Mouse (Mus musculus) left cerebral cortex, adult 18-20 months (tissue): ENCODE data around the gene Tmem165. TPM values are rescaled to one million over a fixed set of nuclear protein-coding genes. Genes with fewer than 3 reads are reported as not detected.

ENCODE experiments used
- DNase-seq, 2 experiments: peaks; one replicate each; pipeline ENCODE4 v3.0.0; 2021 to 2022; ENCODE audit warnings: low spot score in 2 of 2, mixed read lengths in 1 of 2
- long read RNA-seq, 2 experiments: library from polyadenylated mRNA; stranded (forward); transcript quantifications; one replicate each; pipeline ENCODE4 v2.0.0; 2021
- total RNA-seq, 2 experiments: library from RNA; stranded (reverse); gene quantifications; 2 replicates each; pipeline ENCODE4 v1.2.3; 2021

The Tmem165 gene
- 10 to 100 TPM; 32.5 to 35.3 TPM for total RNA-seq
- long read RNA-seq, experiment 1, transcript Tmem165-201 (6 exons, 1,897 nt) = major isoform, 79 of 82 reads
- long read RNA-seq, experiment 1, partial matches to known transcripts = 1 of 82 reads
- long read RNA-seq, experiment 1, other reads (novel, unspliced or antisense) = 1 of 82 reads
- long read RNA-seq, experiment 2, transcript Tmem165-201 (6 exons, 1,897 nt) = major isoform, 65 of 66 reads
- long read RNA-seq, experiment 2, partial matches to known transcripts = 0 of 66 reads
- long read RNA-seq, experiment 2, other reads (novel, unspliced or antisense) = 1 of 66 reads

- peak; percentile 95 to 98 for DNase-seq
These were observed at the start of gene Tmem165 for GRCm38 (mm10) chr5:76183750-76184261. Tmem165 (plus strand) TSS chr5:76183880.

- no peak for DNase-seq
These were observed 48.0 kb upstream of the Tmem165 start for GRCm38 (mm10) chr5:76135644-76136043.

- DNase-seq = no peak
These were observed 47.4 kb upstream of the Tmem165 start for GRCm38 (mm10) chr5:76136271-76136670.

GRCm38 (mm10) chr5:76137586-76137985, 46.1 kb upstream of the Tmem165 start:
- DNase-seq = no peak

- DNase-seq = no peak
These were observed 45.6 kb upstream of the Tmem165 start for GRCm38 (mm10) chr5:76138071-76138470.

GRCm38 (mm10) chr5:76138512-76138911, 45.2 kb upstream of the Tmem165 start:
- DNase-seq = no peak

- no peak for DNase-seq
These were observed 44.5 kb upstream of the Tmem165 start for GRCm38 (mm10) chr5:76139171-76139671.

GRCm38 (mm10) chr5:76139808-76140729, 43.6 kb upstream of the Tmem165 start, which contains the start of gene Srd5a3:
Srd5a3 (plus strand) TSS chr5:76140271.
- DNase-seq = peak; percentile 91 to 92

- no peak for DNase-seq
These were observed 43.0 kb upstream of the Tmem165 start for GRCm38 (mm10) chr5:76140730-76141066.

- DNase-seq = no peak
These were observed 40.3 kb upstream of the Tmem165 start for GRCm38 (mm10) chr5:76143356-76143755.

- DNase-seq = no peak
These were observed 37.3 kb upstream of the Tmem165 start for GRCm38 (mm10) chr5:76146401-76146800.

GRCm38 (mm10) chr5:76149436-76149835, 34.2 kb upstream of the Tmem165 start:
- no peak for DNase-seq

GRCm38 (mm10) chr5:76152956-76153355, 30.7 kb upstream of the Tmem165 start:
- no peak for DNase-seq

- no peak for DNase-seq
These were observed 30.2 kb upstream of the Tmem165 start for GRCm38 (mm10) chr5:76153430-76153829.

- no peak for DNase-seq
These were observed 29.1 kb upstream of the Tmem165 start for GRCm38 (mm10) chr5:76154434-76155165.

GRCm38 (mm10) chr5:76159555-76159954, 24.1 kb upstream of the Tmem165 start:
- DNase-seq = no peak

GRCm38 (mm10) chr5:76160086-76160485, 23.6 kb upstream of the Tmem165 start:
- DNase-seq = no peak

GRCm38 (mm10) chr5:76161491-76161890, 22.2 kb upstream of the Tmem165 start:
- no peak for DNase-seq

- DNase-seq = no peak
These were observed 20.8 kb upstream of the Tmem165 start for GRCm38 (mm10) chr5:76162926-76163325.

GRCm38 (mm10) chr5:76163828-76164390, 19.8 kb upstream of the Tmem165 start:
- no peak for DNase-seq

- DNase-seq = no peak
These were observed 18.9 kb upstream of the Tmem165 start for GRCm38 (mm10) chr5:76164827-76165226.
